31 mouse cellular contexts compared by ENCODE assay signal in the genomic region with DNA sequence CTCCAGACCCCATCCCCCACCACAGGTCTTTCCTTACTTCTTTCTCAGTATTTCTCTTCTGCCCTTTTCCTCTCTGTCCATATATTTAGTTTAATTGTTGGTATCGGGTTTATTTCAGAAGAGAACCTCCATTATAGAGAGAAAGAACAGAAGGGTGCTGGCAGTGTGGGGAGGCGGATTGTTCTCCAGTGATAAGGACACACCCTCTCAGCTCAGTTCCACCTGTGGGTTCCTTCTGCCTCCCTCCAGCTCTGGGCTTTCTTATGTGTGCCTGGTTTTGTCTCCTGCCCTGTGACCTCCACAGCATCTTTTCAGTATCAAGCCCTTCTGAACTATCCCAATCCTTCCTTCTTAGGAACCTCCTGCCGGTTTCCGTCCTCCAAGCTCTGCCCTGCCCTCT. TPM values are rescaled to one million over a fixed set of nuclear protein-coding genes. Genes with fewer than 3 reads are reported as not detected.
DNase-seq lines count a peak whose midpoint lies in the region; ATAC-seq lines count a peak whose summit lies in the region.
"Had no signal": no experiment of that assay in that cellular context is flagged by ENCODE, and none has a peak within 500 bp of the region (broad histone marks: within the 10 kb centered on the region; RNA-seq: fewer than 3 reads in every experiment).

No protein-coding gene starts in this region.

- DNase-seq in hindbrain, embryonic 10.5 days (ENCODE audit: low spot score), result no peak
- no peak for DNase-seq in testis, postnatal 14 days (ENCODE audit: low spot score)
- no peak for DNase-seq in layer of hippocampus, postnatal 10 days (ENCODE audit: low spot score in 2 of 2)
- DNase-seq: adrenal gland, adult 8-10 months; cerebellum, adult 2 months; heart, postnatal 4 days; kidney, adult 8-10 months; kidney, postnatal 14 days; lung, adult 18-20 months; lung, postnatal 10 days; midbrain, embryonic 14.5 days; right cerebral cortex, postnatal 25 days; spleen, adult 18-20 months; thymus, postnatal 14 days had no signal

- ATAC-seq in common myeloid progenitor, adult 5-6 weeks (replicated peaks; ENCODE audit: low read depth, poor library complexity, severe bottlenecking), result peak; percentile 40; the same call in 1 of the 2 replicates
- no peak for ATAC-seq in hindbrain, embryonic 16.5 days
- ATAC-seq in neural tube, embryonic 14.5 days (ENCODE audit: low read depth), result no peak
- ATAC-seq in cerebellum, adult (ENCODE audit: insufficient number of reproducible peaks, low FRiP score, low TSS enrichment), result no peak
- ATAC-seq: activated CD4-positive, CD25-positive, alpha-beta regulatory T cell, adult 4 months; intestine, embryonic 15.5 days; liver, embryonic 12.5 days had no signal

- peaks cover 89% of the 10 kb centered on the region for H3K27me3 ChIP-seq in hindbrain, embryonic 10.5 days (ENCODE audit: insufficient read depth, poor library complexity, severe bottlenecking)
- peaks cover 34% of the 10 kb centered on the region for H3K27me3 ChIP-seq in hindbrain, embryonic 16.5 days (replicated peaks; ENCODE audit: control insufficient read depth, insufficient read depth, low read length)
- H3K27me3 ChIP-seq in neural tube, embryonic 14.5 days (ENCODE audit: control insufficient read depth, insufficient read depth, low read length), result peaks cover 20% of the 10 kb centered on the region

- H3K27ac ChIP-seq in hindbrain, embryonic 10.5 days, result no peak overlapping the region
- no peak overlapping the region for H3K27ac ChIP-seq in hindbrain, embryonic 16.5 days (ENCODE audit: low read depth, low read length)
- no peak overlapping the region for H3K27ac ChIP-seq in neural tube, embryonic 14.5 days (ENCODE audit: low read depth, low read length)
- H3K27ac ChIP-seq: embryonic facial prominence, embryonic 12.5 days; heart, embryonic 15.5 days; intestine, embryonic 15.5 days; layer of hippocampus, adult 2 months; limb, embryonic 13.5 days; liver, embryonic 12.5 days had no signal

- H3K4me1 ChIP-seq in hindbrain, embryonic 10.5 days (replicated peaks), result peaks cover 58% of the 10 kb centered on the region
- peaks cover 13% of the 10 kb centered on the region for H3K4me1 ChIP-seq in hindbrain, embryonic 16.5 days (ENCODE audit: control insufficient read depth, insufficient read depth, low read depth, low read length)
- H3K4me1 ChIP-seq in neural tube, embryonic 14.5 days (ENCODE audit: control insufficient read depth, insufficient read depth, low read length), result peaks cover 14% of the 10 kb centered on the region

- no peaks in the 10 kb centered on the region for H3K9me3 ChIP-seq in hindbrain, embryonic 10.5 days
- H3K9me3 ChIP-seq in hindbrain, embryonic 16.5 days (ENCODE audit: control insufficient read depth, low read length), result no peaks in the 10 kb centered on the region
- H3K9me3 ChIP-seq in neural tube, embryonic 14.5 days (ENCODE audit: control insufficient read depth, low read length), result no peaks in the 10 kb centered on the region
- H3K9me3 ChIP-seq: embryonic facial prominence, embryonic 12.5 days; heart, embryonic 15.5 days; intestine, embryonic 15.5 days; limb, embryonic 13.5 days; liver, embryonic 12.5 days had no signal

- H3K4me2 ChIP-seq in hindbrain, embryonic 16.5 days (ENCODE audit: low read length), result peak overlapping the region; percentile 97
- peak overlapping the region; percentile 80 for H3K4me2 ChIP-seq in neural tube, embryonic 14.5 days (ENCODE audit: low read depth, low read length)
- H3K4me2 ChIP-seq: embryonic facial prominence, embryonic 12.5 days; heart, embryonic 15.5 days; intestine, embryonic 15.5 days; limb, embryonic 13.5 days; liver, embryonic 12.5 days had no signal

- H3K4me3 ChIP-seq in hindbrain, embryonic 10.5 days, result peak overlapping the region; percentile 60
- H3K4me3 ChIP-seq in hindbrain, embryonic 16.5 days (ENCODE audit: low read length), result peak overlapping the region; percentile 3
- H3K4me3 ChIP-seq in neural tube, embryonic 14.5 days (ENCODE audit: low read depth, low read length), result peak overlapping the region; percentile 48
- H3K4me3 ChIP-seq: embryonic facial prominence, embryonic 12.5 days; heart, embryonic 15.5 days; intestine, embryonic 15.5 days; layer of hippocampus, adult 2 months; limb, embryonic 13.5 days; liver, embryonic 12.5 days had no signal

- no peak overlapping the region for H3K9ac ChIP-seq in hindbrain, embryonic 16.5 days (ENCODE audit: low read depth, low read length)
- no peak overlapping the region for H3K9ac ChIP-seq in neural tube, embryonic 14.5 days (replicated peaks; ENCODE audit: low read depth, low read length)
- H3K9ac ChIP-seq: embryonic facial prominence, embryonic 12.5 days; heart, embryonic 15.5 days; intestine, embryonic 15.5 days; limb, embryonic 13.5 days; liver, embryonic 12.5 days had no signal

- 20% methylated on average over 4 of the region's 4 CpGs for WGBS in hindbrain, embryonic 10.5 days
- 18% methylated on average over 4 of the region's 4 CpGs for WGBS in hindbrain, embryonic 16.5 days
- WGBS in neural tube, embryonic 14.5 days, result 26% methylated on average over 4 of the region's 4 CpGs

- no peaks in the 10 kb centered on the region for H3K36me3 ChIP-seq in hindbrain, embryonic 10.5 days
- H3K36me3 ChIP-seq in hindbrain, embryonic 16.5 days (ENCODE audit: control insufficient read depth, insufficient read depth, low read length), result no peaks in the 10 kb centered on the region
- H3K36me3 ChIP-seq in neural tube, embryonic 14.5 days (ENCODE audit: control insufficient read depth, insufficient read depth, low read length), result no peaks in the 10 kb centered on the region
- H3K36me3 ChIP-seq: embryonic facial prominence, embryonic 12.5 days; heart, embryonic 15.5 days; intestine, embryonic 15.5 days; limb, embryonic 13.5 days; liver, embryonic 12.5 days had no signal

RNA-seq across cellular contexts. Expression of gene Gbx1, which starts 2.5 kb away (rescaled TPM):
- total RNA-seq in common myeloid progenitor, adult 5-6 weeks (2017), result not detected in 2 replicates
- 1.3 and 1.5 TPM in 2 replicates for polyA plus RNA-seq in hindbrain, embryonic 10.5 days (2016; fragmentation: Nextera tagmentation; extraction: Ambion mirVana)
- polyA plus RNA-seq in hindbrain, embryonic 16.5 days (2015; fragmentation: Nextera tagmentation; extraction: Ambion mirVana), result 2.3 and 3.0 TPM in 2 replicates
- 3.5 and 5.8 TPM in 2 replicates for polyA plus RNA-seq in neural tube, embryonic 14.5 days (2014; fragmentation: Nextera tagmentation; extraction: Ambion mirVana)
- not detected for total RNA-seq in layer of hippocampus, postnatal 10 days (2021)
- total RNA-seq: adrenal gland, adult 8-10 months; gastrocnemius, adult 8-10 months; heart, postnatal 4 days had no signal
- polyA plus RNA-seq: gonadal fat pad, adult 2 months; heart, embryonic 15.5 days; limb, embryonic 13.5 days; liver, embryonic 12.5 days had no signal

RNA-seq across cellular contexts. Expression of gene Asb10, which starts 16.3 kb away (rescaled TPM):
- 0.69 TPM in 1 of 2 replicates, not detected in the other for total RNA-seq in common myeloid progenitor, adult 5-6 weeks (2017)
- 0.17 TPM in 1 of 2 replicates, not detected in the other for polyA plus RNA-seq in hindbrain, embryonic 10.5 days (2016; fragmentation: Nextera tagmentation; extraction: Ambion mirVana)
- 0.18 and 0.21 TPM in 2 replicates for polyA plus RNA-seq in hindbrain, embryonic 16.5 days (2015; fragmentation: Nextera tagmentation; extraction: Ambion mirVana)
- polyA plus RNA-seq in neural tube, embryonic 14.5 days (2014; fragmentation: Nextera tagmentation; extraction: Ambion mirVana), result 0.17 and 0.45 TPM in 2 replicates
- total RNA-seq in layer of hippocampus, postnatal 10 days (2021), result under 1 TPM; 0.38 to 0.41 TPM
- total RNA-seq: left cerebral cortex, adult 18-20 months; left cerebral cortex, postnatal 25 days had no signal
- polyA plus RNA-seq: activated CD4-positive, CD25-positive, alpha-beta regulatory T cell, adult 4 months; C2C12; forebrain, embryonic 11.5 days; liver, embryonic 12.5 days had no signal

RNA-seq across cellular contexts. Expression of gene 4931409K22Rik, which starts 32.1 kb away (rescaled TPM):
- total RNA-seq in common myeloid progenitor, adult 5-6 weeks (2017), result not detected in 2 replicates
- polyA plus RNA-seq in hindbrain, embryonic 10.5 days (2016; fragmentation: Nextera tagmentation; extraction: Ambion mirVana), result 0.07 and 0.10 TPM in 2 replicates
- polyA plus RNA-seq in hindbrain, embryonic 16.5 days (2015; fragmentation: Nextera tagmentation; extraction: Ambion mirVana), result 0.13 and 0.15 TPM in 2 replicates
- polyA plus RNA-seq in neural tube, embryonic 14.5 days (2014; fragmentation: Nextera tagmentation; extraction: Ambion mirVana), result 0.14 and 0.16 TPM in 2 replicates
- not detected for total RNA-seq in layer of hippocampus, postnatal 10 days (2021)
- total RNA-seq: adrenal gland, adult 8-10 months; gastrocnemius, adult 8-10 months; heart, postnatal 4 days; layer of hippocampus, adult 2 months; left cerebral cortex, adult 18-20 months; left cerebral cortex, postnatal 25 days had no signal
- polyA plus RNA-seq: C2C12; cerebellum, adult 2 months; heart, embryonic 15.5 days; liver, embryonic 12.5 days; midbrain, embryonic 14.5 days had no signal

RNA-seq across cellular contexts. Expression of gene Abcf2, which starts 52.7 kb away (rescaled TPM):
- total RNA-seq in common myeloid progenitor, adult 5-6 weeks (2017), result 107 and 119 TPM in 2 replicates
- polyA plus RNA-seq in hindbrain, embryonic 10.5 days (2016; fragmentation: Nextera tagmentation; extraction: Ambion mirVana), result 125 and 159 TPM in 2 replicates
- 80.9 and 84.8 TPM in 2 replicates for polyA plus RNA-seq in hindbrain, embryonic 16.5 days (2015; fragmentation: Nextera tagmentation; extraction: Ambion mirVana)
- polyA plus RNA-seq in neural tube, embryonic 14.5 days (2014; fragmentation: Nextera tagmentation; extraction: Ambion mirVana), result 80.3 and 89.8 TPM in 2 replicates
- 10 to 100 TPM; 53.2 to 57.3 TPM for total RNA-seq in layer of hippocampus, postnatal 10 days (2021)

Comparison
In these comparisons a context has a peak if more than half of its experiments do, and no peak if none do; other contexts are left out.
1. H3K4me3 ChIP-seq: peak in every context shown above with its lines; median percentile 60 in hindbrain, embryonic 10.5 days; 48 in neural tube, embryonic 14.5 days; 3 in hindbrain, embryonic 16.5 days.